Mouse (Mus musculus) left cerebral cortex, adult 2 months (tissue): ENCODE results near the gene Dld. TPM values are rescaled to one million over a fixed set of nuclear protein-coding genes. Genes with fewer than 3 reads are reported as not detected.

Experiments
- DNase-seq, 2 experiments: peaks; one replicate each; pipeline ENCODE4 v3.0.0; 2021 to 2022; ENCODE audit warnings: low spot score in 2 of 2, mixed read lengths in 1 of 2; ENCODE audit errors: extremely low spot score in 1 of 2
- H3K27ac ChIP-seq: fragments of 200-600 bp; 2 replicates; pipeline ENCODE4 v1.8.1; 2022
- H3K4me3 ChIP-seq: fragments of 200-600 bp; 2 replicates; pipeline ENCODE4 v1.8.1; 2022
- CTCF ChIP-seq: fragments of 200-600 bp; IDR thresholded peaks from 2 replicates; pipeline ENCODE4 v1.8.1; 2022; ENCODE audit warnings: antibody characterized with exemption, mild to moderate bottlenecking, moderate library complexity
- intact Hi-C: fragments of 180-260 bp; cut with DNase I; formaldehyde crosslinking; loops from one replicate; pipeline ENCODE4 v1.15.1; 2025
- long read RNA-seq, 2 experiments: library from polyadenylated mRNA; stranded (forward); transcript quantifications; one replicate each; pipeline ENCODE4 v2.0.0; 2021; ENCODE audit warnings: borderline mapping rate in 2 of 2
- total RNA-seq, 2 experiments: library from RNA; stranded (reverse); gene quantifications; 2 replicates each; pipeline ENCODE4 v1.2.3; 2021

The Dld gene
- 100 to 1,000 TPM in 1 of 2 experiments, 10 to 100 TPM in 1; 96.5 to 112 TPM for total RNA-seq
- long read RNA-seq, experiment 1, transcript Dld-201 (14 exons, 2,544 nt): major isoform, 113 of 134 reads
- long read RNA-seq, experiment 1, partial matches to known transcripts: 5 of 134 reads
- long read RNA-seq, experiment 1, other reads (novel, unspliced or antisense): 16 of 134 reads
- long read RNA-seq, experiment 2, transcript Dld-201 (14 exons, 2,544 nt): major isoform, 74 of 93 reads
- long read RNA-seq, experiment 2, partial matches to known transcripts: 3 of 93 reads
- long read RNA-seq, experiment 2, other reads (novel, unspliced or antisense): 16 of 93 reads

DNA sequence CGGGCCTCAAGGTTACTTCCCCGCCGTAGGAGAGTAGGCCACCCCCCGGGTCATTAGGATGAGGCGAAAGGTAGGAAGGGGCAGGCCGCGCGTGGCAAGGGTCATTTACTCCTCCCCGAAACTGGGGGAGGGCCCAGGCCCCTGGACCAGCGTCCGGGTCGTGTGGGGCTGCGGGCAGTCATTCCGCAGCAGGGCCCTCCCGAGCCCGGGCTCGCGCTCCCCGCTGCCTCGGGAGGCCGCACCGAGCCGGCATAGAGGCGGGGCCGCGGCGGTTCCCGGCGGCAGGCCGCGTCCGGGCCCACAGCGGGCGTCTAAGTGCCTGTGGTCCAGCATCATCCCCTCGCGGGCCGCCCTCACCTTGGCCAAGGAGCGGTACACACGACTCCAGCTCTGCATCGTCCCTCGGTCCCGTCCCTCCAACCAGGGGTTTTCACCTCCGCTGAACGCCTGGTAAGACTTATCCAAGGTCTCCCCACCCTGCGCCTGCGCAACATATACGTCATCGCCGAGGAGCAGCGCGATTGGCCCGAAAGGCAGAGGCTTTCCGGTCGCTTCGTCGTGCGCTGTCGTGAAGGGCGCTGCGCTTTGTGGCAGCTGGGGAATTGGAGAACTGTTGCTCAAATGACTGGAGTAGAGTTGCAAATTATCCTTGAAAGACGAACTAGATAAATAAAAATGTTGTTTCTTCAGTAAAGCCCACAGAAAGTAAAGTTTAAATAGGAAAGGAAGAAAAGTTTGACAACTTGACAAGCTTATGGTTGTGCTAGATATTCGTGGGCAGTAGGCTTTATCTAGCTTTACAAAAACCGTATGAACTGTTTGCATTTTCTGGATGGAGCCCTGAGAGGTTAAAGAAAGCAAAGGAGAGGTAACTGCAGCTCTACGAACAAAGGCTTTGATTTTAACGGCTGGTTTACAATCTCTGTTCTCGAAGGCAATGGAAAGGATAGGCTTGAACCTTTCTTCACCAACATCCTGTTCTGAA lies at the start of gene Dld:
TSS of gene Dld (minus strand) at position 510 of the 985 bp plus-strand sequence.
- TF ChIP-seq CTCF: no peak; the same call in 1 of the 2 replicates
- peak within 1 kb of the TSS; percentile 92 for H3K27ac ChIP-seq
- peak; percentile 96 to 97 for DNase-seq
- intact Hi-C loops: no loop called here
- peak within 1 kb of the TSS; percentile 97 for H3K4me3 ChIP-seq

DNA sequence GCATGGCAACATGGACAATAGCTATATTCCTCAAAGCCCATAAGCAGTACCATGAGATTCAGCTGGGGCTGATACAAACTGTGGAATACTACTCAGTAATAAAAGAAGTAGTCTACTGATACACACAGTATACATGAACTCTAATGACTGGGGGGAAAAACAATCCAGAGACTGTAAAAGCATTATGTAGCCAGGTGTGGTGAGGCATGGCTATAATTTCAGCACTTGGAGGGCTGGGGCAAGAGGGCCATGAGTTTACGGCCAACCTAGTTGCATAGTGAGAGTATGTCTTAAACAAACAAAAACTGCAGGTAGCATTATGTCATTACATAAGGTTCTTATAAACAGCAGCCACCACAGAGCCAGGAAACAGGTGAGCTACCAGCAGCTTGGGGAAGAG lies 49.6 kb upstream of the Dld start:
- intact Hi-C loops: no loop called here
- TF ChIP-seq CTCF: no peak
- DNase-seq: no peak
- H3K27ac ChIP-seq: no peak overlapping the region
- no peak overlapping the region for H3K4me3 ChIP-seq

DNA sequence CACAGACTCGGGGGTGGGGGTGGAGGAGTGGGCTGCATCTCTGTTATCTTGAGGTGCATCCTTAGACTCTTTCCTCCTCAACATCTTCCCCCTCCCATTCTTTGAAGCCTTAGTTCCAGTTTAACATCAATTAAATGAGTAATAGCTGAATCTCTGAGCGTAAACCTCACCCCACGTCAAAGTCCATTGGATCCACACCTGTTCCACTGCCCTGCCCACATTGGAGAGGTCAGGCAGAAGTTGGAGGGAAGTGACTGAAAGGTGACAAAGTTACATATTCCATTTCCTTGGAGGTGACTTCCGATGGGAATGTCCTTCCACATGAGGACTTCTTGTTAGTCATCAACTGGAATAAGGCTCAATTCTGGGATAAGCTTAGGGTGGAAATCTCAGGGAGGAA lies 46.5 kb upstream of the Dld start:
- no peak overlapping the region for H3K4me3 ChIP-seq
- no peak for DNase-seq
- intact Hi-C loops: no loop called here
- H3K27ac ChIP-seq: no peak overlapping the region
- no peak for TF ChIP-seq CTCF

- intact Hi-C loops: no loop called here
- no peak for TF ChIP-seq CTCF
Measured at GRCm38 (mm10) chr12:31395895-31396294, 44.6 kb upstream of the Dld start.

DNA sequence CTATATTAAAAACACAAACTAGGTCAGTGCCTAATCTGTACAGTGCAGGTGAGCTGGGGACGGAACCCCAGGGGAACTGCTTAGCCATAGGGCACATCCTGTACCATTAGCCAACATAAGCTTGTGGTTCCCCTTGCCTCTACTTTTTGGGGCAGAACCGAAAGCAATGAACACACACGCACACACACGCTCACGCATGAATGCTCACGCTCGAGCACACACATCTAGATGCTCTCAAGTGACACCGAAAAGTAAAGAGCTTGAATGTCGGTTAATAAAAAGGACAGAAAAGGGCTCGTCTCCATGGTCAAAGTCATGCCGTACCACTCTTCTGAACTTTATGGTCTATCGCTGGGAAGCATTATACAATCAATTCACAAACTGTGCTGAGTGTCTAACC lies 40.4 kb upstream of the Dld start:
- no peak for DNase-seq
- no peak overlapping the region for H3K4me3 ChIP-seq
- no peak for TF ChIP-seq CTCF
- intact Hi-C loops: no loop called here
- no peak overlapping the region for H3K27ac ChIP-seq

More at GRCm38 (mm10) chr12:31395895-31396294, 44.6 kb upstream of the Dld start:
- H3K4me3 ChIP-seq: no peak overlapping the region
- H3K27ac ChIP-seq: no peak overlapping the region
- DNase-seq: no peak

GRCm38 (mm10) chr12:31390571-31390970 lies 39.3 kb upstream of the Dld start, which contains the start of gene Slc26a3:
TSS of gene Slc26a3 (plus strand) at chr12:31390871.
- no peak for DNase-seq
- intact Hi-C loops: no loop called here
- TF ChIP-seq CTCF: no peak
- H3K27ac ChIP-seq: no peak within 1 kb of the TSS
- H3K4me3 ChIP-seq: no peak within 1 kb of the TSS

GRCm38 (mm10) chr12:31387303-31387702 lies 36.0 kb upstream of the Dld start:
- intact Hi-C loops: no loop called here
- Histone ChIP-seq H3K27ac (no peak overlapping the region), H3K4me3 (no peak overlapping the region)
- no peak for TF ChIP-seq CTCF
- no peak for DNase-seq

DNA sequence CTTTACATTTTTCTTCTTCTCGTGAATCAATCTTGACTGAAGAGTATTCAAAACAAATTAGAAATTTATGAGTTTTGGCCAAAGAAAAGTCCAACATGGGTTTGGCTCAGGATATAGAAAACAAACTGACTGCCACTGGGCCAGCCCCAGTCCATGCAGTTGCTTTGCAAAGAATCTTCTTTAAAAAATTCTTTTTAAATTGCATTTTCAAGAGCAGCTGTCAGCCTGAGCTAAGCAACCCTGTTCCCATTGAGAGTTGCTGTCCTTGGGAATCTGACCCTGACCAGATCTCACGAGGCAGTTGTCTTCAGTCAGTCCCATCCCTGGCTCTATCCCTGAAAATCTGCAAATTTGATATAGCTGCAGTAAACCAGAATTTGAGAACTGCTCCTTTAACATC lies 31.2 kb upstream of the Dld start:
- no peak overlapping the region for H3K4me3 ChIP-seq
- no peak for TF ChIP-seq CTCF
- intact Hi-C loops: no loop called here
- no peak overlapping the region for H3K27ac ChIP-seq
- DNase-seq: no peak

- no peak for TF ChIP-seq CTCF
- intact Hi-C loops: no loop called here
- DNase-seq: no peak
- Histone ChIP-seq H3K27ac (no peak overlapping the region), H3K4me3 (no peak overlapping the region)
Measured at GRCm38 (mm10) chr12:31380878-31381277, 29.6 kb upstream of the Dld start.

GRCm38 (mm10) chr12:31377241-31377640 lies 26.0 kb upstream of the Dld start:
- no peak for DNase-seq
- no peak overlapping the region for H3K4me3 ChIP-seq
- intact Hi-C loops: loop anchor here (10.0 kb wide), 2 partner anchors 128 to 558 kb away; no protein-coding TSS in a partner anchor
- H3K27ac ChIP-seq: no peak overlapping the region
- TF ChIP-seq CTCF: no peak

- Histone ChIP-seq H3K27ac (no peak overlapping the region), H3K4me3 (peak overlapping the region; percentile 11; the same call in 1 of the 2 replicates)
- intact Hi-C loops: loop anchor here (10.0 kb wide), 2 partner anchors 128 to 558 kb away; no protein-coding TSS in a partner anchor
Measured at GRCm38 (mm10) chr12:31376326-31376950, 25.2 kb upstream of the Dld start.

DNA sequence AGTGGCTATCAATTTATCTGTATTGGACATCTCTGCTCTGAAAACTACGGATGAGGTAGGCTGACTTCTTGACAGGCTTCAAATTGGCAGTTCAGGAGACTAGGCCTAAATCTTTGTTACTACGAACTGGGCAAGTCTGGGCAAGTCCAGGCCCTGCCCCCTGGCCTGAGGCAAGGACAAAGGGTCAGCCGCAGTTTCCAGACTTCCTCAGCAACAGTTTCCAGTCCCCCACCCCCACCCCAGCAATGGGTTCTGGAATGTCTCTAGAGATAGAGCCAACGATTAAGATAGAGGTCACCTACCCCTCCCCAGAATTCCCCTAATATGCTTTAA lies 24.0 kb upstream of the Dld start:
- no peak overlapping the region for H3K27ac ChIP-seq
- no peak overlapping the region for H3K4me3 ChIP-seq
- no peak for DNase-seq
- no peak for TF ChIP-seq CTCF
- intact Hi-C loops: loop anchor here (10.0 kb wide), 2 partner anchors 130 to 560 kb away; no protein-coding TSS in a partner anchor

More at GRCm38 (mm10) chr12:31376326-31376950, 25.2 kb upstream of the Dld start:
- peak; percentile 23 for TF ChIP-seq CTCF
- no peak for DNase-seq
